Mouse (Mus musculus) mature B cell (primary cell): ENCODE measurements around the gene Kyat1.
"Not testable (repeated sequence)": the region's sequence is repeated elsewhere in the genome, so short reads cannot be mapped to it uniquely, and the experiment has no call there.

Source experiments
- in situ Hi-C: fragments of 300-500 bp; cut with MboI; formaldehyde crosslinking; loops from 2 replicates; pipeline ENCODE4 v1.14.3; 2019

The Kyat1 gene

GRCm38 (mm10) chr2:30214745-30215144, 9.1 kb upstream of the Kyat1 start:
- in situ Hi-C loops = no loop called here

- in situ Hi-C loops = no loop called here
These were observed 7.3 kb upstream of the Kyat1 start for GRCm38 (mm10) chr2:30212951-30213350.

- in situ Hi-C loops = no loop called here
These were observed 6.5 kb upstream of the Kyat1 start for GRCm38 (mm10) chr2:30212169-30212545.

- in situ Hi-C loops = no loop called here
These were observed 5.9 kb upstream of the Kyat1 start for GRCm38 (mm10) chr2:30211408-30212168.

GRCm38 (mm10) chr2:30207886-30208285, 2.2 kb upstream of the Kyat1 start:
- in situ Hi-C loops = no loop called here

GRCm38 (mm10) chr2:30207401-30207800, 1.8 kb upstream of the Kyat1 start:
- in situ Hi-C loops = no loop called here

GRCm38 (mm10) chr2:30205255-30205628, 405 bp downstream of the Kyat1 start:
- in situ Hi-C loops = no loop called here

- in situ Hi-C loops = no loop called here
These were observed 2.2 kb downstream of the Kyat1 start for GRCm38 (mm10) chr2:30203439-30203838.

- in situ Hi-C loops = no loop called here
These were observed 5.2 kb downstream of the Kyat1 start for GRCm38 (mm10) chr2:30200388-30200925.

GRCm38 (mm10) chr2:30199984-30200383, 5.7 kb downstream of the Kyat1 start:
- in situ Hi-C loops = no loop called here

- in situ Hi-C loops = no loop called here
These were observed 7.6 kb downstream of the Kyat1 start for GRCm38 (mm10) chr2:30198021-30198420.

GRCm38 (mm10) chr2:30194656-30195055, 11.0 kb downstream of the Kyat1 start:
- in situ Hi-C loops = no loop called here

GRCm38 (mm10) chr2:30191790-30192580, 13.7 kb downstream of the Kyat1 start:
- in situ Hi-C loops = no loop called here

- in situ Hi-C loops = no loop called here
These were observed 20.0 kb downstream of the Kyat1 start for GRCm38 (mm10) chr2:30185681-30186080.

- in situ Hi-C loops = no loop called here
These were observed 20.4 kb downstream of the Kyat1 start for GRCm38 (mm10) chr2:30185276-30185675.

- in situ Hi-C loops = no loop called here
These were observed 21.9 kb downstream of the Kyat1 start for GRCm38 (mm10) chr2:30183721-30184120.

- in situ Hi-C loops = no loop called here
These were observed 23.2 kb downstream of the Kyat1 start for GRCm38 (mm10) chr2:30182424-30182823.

GRCm38 (mm10) chr2:30178711-30179110, 26.9 kb downstream of the Kyat1 start:
- in situ Hi-C loops = not testable (repeated sequence)

GRCm38 (mm10) chr2:30177700-30178675, 27.7 kb downstream of the Kyat1 start, which contains the start of gene Spout1:
Gene Spout1 (minus strand): TSS chr2:30178459.
- in situ Hi-C loops = no loop called here

- in situ Hi-C loops = no loop called here
These were observed 29.1 kb downstream of the Kyat1 start for GRCm38 (mm10) chr2:30176561-30176960.

GRCm38 (mm10) chr2:30175897-30176296, 29.8 kb downstream of the Kyat1 start:
- in situ Hi-C loops = no loop called here
